Mouse (Mus musculus): ENCODE measurements around the gene Tmem50a. TPM values are rescaled to one million over a fixed set of nuclear protein-coding genes. Genes with fewer than 3 reads are reported as not detected.

Tmem50a gene
- polyA plus RNA-seq, 1 experiment = 132 TPM

GRCm38 (mm10) chr4:134856056-134856455, 58.8 kb downstream of the Tmem50a start:
- TF ChIP-seq CTCF (IDR thresholded peaks at IDR 0.05; ENCODE audit: borderline replicate concordance, extremely low read depth, insufficient read depth, insufficient read length) (no peak), POLR2A (IDR thresholded peaks at IDR 0.05; ENCODE audit: borderline replicate concordance, extremely low read depth, insufficient read depth, insufficient read length, poor library complexity, severe bottlenecking) (no peak)
- DNase-seq (ENCODE audit: low read depth) = no peak

GRCm38 (mm10) chr4:134855371-134855770, 59.5 kb downstream of the Tmem50a start:
- DNase-seq (ENCODE audit: low read depth) = no peak

GRCm38 (mm10) chr4:134853637-134854485, 61.0 kb downstream of the Tmem50a start:
- TF ChIP-seq CTCF (IDR thresholded peaks at IDR 0.05; ENCODE audit: borderline replicate concordance, extremely low read depth, insufficient read depth, insufficient read length) = no peak
- peak; percentile 65 for TF ChIP-seq POLR2A (IDR thresholded peaks at IDR 0.05; ENCODE audit: borderline replicate concordance, extremely low read depth, insufficient read depth, insufficient read length, poor library complexity, severe bottlenecking)
- DNase-seq (ENCODE audit: low read depth) = peak; percentile 97

More at GRCm38 (mm10) chr4:134855371-134855770, 59.5 kb downstream of the Tmem50a start:
- TF ChIP-seq CTCF (IDR thresholded peaks at IDR 0.05; ENCODE audit: borderline replicate concordance, extremely low read depth, insufficient read depth, insufficient read length) (no peak), POLR2A (IDR thresholded peaks at IDR 0.05; ENCODE audit: borderline replicate concordance, extremely low read depth, insufficient read depth, insufficient read length, poor library complexity, severe bottlenecking) (no peak)

GRCm38 (mm10) chr4:134853259-134853636, 61.6 kb downstream of the Tmem50a start, which contains the start of gene Maco1:
TSS of gene Maco1 (minus strand) at chr4:134853345.
- TF ChIP-seq CTCF (IDR thresholded peaks at IDR 0.05; ENCODE audit: borderline replicate concordance, extremely low read depth, insufficient read depth, insufficient read length) (no peak), POLR2A (IDR thresholded peaks at IDR 0.05; ENCODE audit: borderline replicate concordance, extremely low read depth, insufficient read depth, insufficient read length, poor library complexity, severe bottlenecking) (no peak; the same call in 1 of the 2 replicates)
- peak; percentile 99 for DNase-seq (ENCODE audit: low read depth)

GRCm38 (mm10) chr4:134852438-134853255, 62.2 kb downstream of the Tmem50a start:
- peak; percentile 48 for DNase-seq (ENCODE audit: low read depth)
- TF ChIP-seq CTCF (IDR thresholded peaks at IDR 0.05; ENCODE audit: borderline replicate concordance, extremely low read depth, insufficient read depth, insufficient read length) = no peak
- 0 out of 2 replicates have a peak, but pooled peaks have one; percentile 40 for TF ChIP-seq POLR2A (IDR thresholded peaks at IDR 0.05; ENCODE audit: borderline replicate concordance, extremely low read depth, insufficient read depth, insufficient read length, poor library complexity, severe bottlenecking)

GRCm38 (mm10) chr4:134851876-134852275, 62.9 kb downstream of the Tmem50a start:
- TF ChIP-seq CTCF (IDR thresholded peaks at IDR 0.05; ENCODE audit: borderline replicate concordance, extremely low read depth, insufficient read depth, insufficient read length) (no peak), POLR2A (IDR thresholded peaks at IDR 0.05; ENCODE audit: borderline replicate concordance, extremely low read depth, insufficient read depth, insufficient read length, poor library complexity, severe bottlenecking) (no peak)

GRCm38 (mm10) chr4:134851236-134851635, 63.6 kb downstream of the Tmem50a start:
- no peak for DNase-seq (ENCODE audit: low read depth)
- TF ChIP-seq CTCF (IDR thresholded peaks at IDR 0.05; ENCODE audit: borderline replicate concordance, extremely low read depth, insufficient read depth, insufficient read length) (no peak), POLR2A (IDR thresholded peaks at IDR 0.05; ENCODE audit: borderline replicate concordance, extremely low read depth, insufficient read depth, insufficient read length, poor library complexity, severe bottlenecking) (no peak)

More at GRCm38 (mm10) chr4:134851876-134852275, 62.9 kb downstream of the Tmem50a start:
- DNase-seq (ENCODE audit: low read depth) = peak; percentile 49

GRCm38 (mm10) chr4:134850551-134850950, 64.3 kb downstream of the Tmem50a start:
- no peak for TF ChIP-seq POLR2A (IDR thresholded peaks at IDR 0.05; ENCODE audit: borderline replicate concordance, extremely low read depth, insufficient read depth, insufficient read length, poor library complexity, severe bottlenecking)
- no peak for TF ChIP-seq CTCF (IDR thresholded peaks at IDR 0.05; ENCODE audit: borderline replicate concordance, extremely low read depth, insufficient read depth, insufficient read length)
- DNase-seq (ENCODE audit: low read depth) = peak; percentile 4

Other genes starting within 250 kb of the Tmem50a start
- 5.0 and 10.7 TPM in 2 replicates for gene Man1c1, start 210.7 kb downstream of the Tmem50a start, polyA plus RNA-seq (2012; rRNA removed)
- 1.7 and 2.7 TPM in 2 replicates for gene Ldlrap1, start 147.0 kb downstream of the Tmem50a start, polyA plus RNA-seq (2012; rRNA removed)
- gene Maco1, start 61.7 kb downstream of the Tmem50a start, polyA plus RNA-seq (2012; rRNA removed) = 59.2 and 79.2 TPM in 2 replicates
- 0.53 and 0.57 TPM in 2 replicates for gene Rhd, start 50.5 kb downstream of the Tmem50a start, polyA plus RNA-seq (2012; rRNA removed)
- 541 and 940 TPM in 2 replicates for gene Rsrp1, start 8.6 kb upstream of the Tmem50a start, polyA plus RNA-seq (2012; rRNA removed)
- gene Syf2, start 15.9 kb upstream of the Tmem50a start, polyA plus RNA-seq (2012; rRNA removed) = 50.4 and 51.7 TPM in 2 replicates
- gene Runx3, start 205.6 kb upstream of the Tmem50a start, polyA plus RNA-seq (2012; rRNA removed) = 0.40 and 0.64 TPM in 2 replicates